Mouse (Mus musculus) MEL (cell line): ENCODE measurements around the gene Sez6l2. TPM values are rescaled to one million over a fixed set of nuclear protein-coding genes. Genes with fewer than 3 reads are reported as not detected.

Experiments
- DNase-seq: peaks from one replicate; pipeline ENCODE4 v3.0.0; 2011; ENCODE audit warnings: low read depth, low spot score
- H3K27ac ChIP-seq: 2 replicates; pipeline ENCODE4 v1.5.1; 2012; ENCODE audit warnings: low read depth, mild to moderate bottlenecking, control low read depth, low read length, moderate library complexity; ENCODE audit not compliant: control insufficient read depth
- H3K27me3 ChIP-seq, 2 experiments: fragments of 150-350 bp in 1 of 2; sonication (generic) in 1 of 2; 2 replicates each; pipeline ENCODE4 v1.6.1; 2012; ENCODE audit warnings: low read length in 2 of 2, mild to moderate bottlenecking in 2 of 2, improper control_type of control experiment in 1 of 2, moderate library complexity in 1 of 2; ENCODE audit not compliant: insufficient read depth in 2 of 2, control insufficient read depth in 1 of 2
- H3K36me3 ChIP-seq, 2 experiments: 2 replicates each; pipeline ENCODE4 v1.6.1; 2012 to 2014; ENCODE audit warnings: low read length in 2 of 2, improper control_type of control experiment in 1 of 2, inconsistent platforms in 1 of 2, mild to moderate bottlenecking in 1 of 2; ENCODE audit not compliant: insufficient read depth in 2 of 2, control insufficient read depth in 1 of 2
- H3K4me1 ChIP-seq, 2 experiments: fragments of 150-350 bp in 1 of 2; sonication (generic) in 1 of 2; 2 replicates each; pipeline ENCODE4 v1.6.1; 2012; ENCODE audit warnings: low read length in 2 of 2, improper control_type of control experiment in 1 of 2, mild to moderate bottlenecking in 1 of 2; ENCODE audit not compliant: insufficient read depth in 2 of 2, control insufficient read depth in 1 of 2
- H3K4me3 ChIP-seq, 2 experiments: fragments of 150-350 bp in 1 of 2; sonication (generic) in 1 of 2; 2 replicates each; pipeline ENCODE4 v1.5.1; 2012; ENCODE audit warnings: low read depth in 2 of 2, low read length in 2 of 2, mild to moderate bottlenecking in 2 of 2, moderate library complexity in 2 of 2, control low read depth in 1 of 2, improper control_type of control experiment in 1 of 2; ENCODE audit not compliant: control insufficient read depth in 1 of 2, insufficient read depth in 1 of 2
- H3K79me2 ChIP-seq: 2 replicates; pipeline ENCODE4 v1.6.1; 2012; ENCODE audit warnings: mild to moderate bottlenecking, low read length, moderate library complexity; ENCODE audit not compliant: control insufficient read depth, poor library complexity, insufficient read depth
- H3K9ac ChIP-seq: 2 replicates; pipeline ENCODE4 v1.6.1; 2012; ENCODE audit warnings: low read depth, mild to moderate bottlenecking, control low read depth, low read length, moderate library complexity; ENCODE audit not compliant: control insufficient read depth, poor library complexity, severe bottlenecking
- H3K9me3 ChIP-seq: fragments of 150-350 bp; sonication (generic); replicated peaks from 2 replicates; pipeline ENCODE4 v1.6.1; 2012; ENCODE audit warnings: mild to moderate bottlenecking, low read length, improper control_type of control experiment, moderate library complexity; ENCODE audit not compliant: insufficient read depth
- BHLHE40 ChIP-seq: IDR thresholded peaks from 2 replicates; pipeline ENCODE4 v1.6.1; 2012; ENCODE audit warnings: low read depth, mild to moderate bottlenecking, inconsistent platforms, low read length, improper control_type of control experiment, borderline replicate concordance
- CHD2 ChIP-seq: IDR thresholded peaks from 2 replicates; pipeline ENCODE4 v1.6.1; 2011; ENCODE audit warnings: low read length, improper control_type of control experiment
- CTCF ChIP-seq, 3 experiments: IDR thresholded peaks in 2 of 3; conservative IDR thresholded peaks in 1 of 3; 2 replicates each; pipeline ENCODE4 v1.5.1; 2011 to 2012; ENCODE audit warnings: low read length in 3 of 3, low read depth in 2 of 3, mild to moderate bottlenecking in 2 of 3, improper control_type of control experiment in 1 of 3, inconsistent platforms in 1 of 3, mixed read lengths in 1 of 3, moderate library complexity in 1 of 3; ENCODE audit not compliant: control insufficient read depth in 1 of 3, insufficient read depth in 1 of 3, poor library complexity in 1 of 3, severe bottlenecking in 1 of 3
- E2F4 ChIP-seq: IDR thresholded peaks from 2 replicates; pipeline ENCODE4 v1.6.1; 2011; ENCODE audit warnings: low read depth, low read length, improper control_type of control experiment, borderline replicate concordance
- ETS1 ChIP-seq: IDR thresholded peaks from 2 replicates; pipeline ENCODE4 v1.6.1; 2012; ENCODE audit warnings: low read depth, mild to moderate bottlenecking, inconsistent platforms, low read length, improper control_type of control experiment, moderate library complexity
- GABPA ChIP-seq: IDR thresholded peaks from 2 replicates; pipeline ENCODE4 v1.6.1; 2012; ENCODE audit warnings: low read depth, mild to moderate bottlenecking, inconsistent platforms, low read length, improper control_type of control experiment, moderate library complexity
- GATA1 ChIP-seq: IDR thresholded peaks from 2 replicates; pipeline ENCODE4 v1.6.1; 2011; ENCODE audit warnings: low read depth, low read length, improper control_type of control experiment
- HCFC1 ChIP-seq: IDR thresholded peaks from 2 replicates; pipeline ENCODE4 v1.6.1; 2012; ENCODE audit warnings: low read depth, mild to moderate bottlenecking, inconsistent platforms, low read length, improper control_type of control experiment, moderate library complexity
- JUND ChIP-seq: IDR thresholded peaks from 2 replicates; pipeline ENCODE4 v1.6.1; 2011; ENCODE audit warnings: low read depth, mild to moderate bottlenecking, improper control_type of control experiment, low read length
- MAFK ChIP-seq: IDR thresholded peaks from 2 replicates; pipeline ENCODE4 v1.6.1; 2011; ENCODE audit warnings: low read depth, mild to moderate bottlenecking, low read length, improper control_type of control experiment, borderline replicate concordance
- MAX ChIP-seq: IDR thresholded peaks from 2 replicates; pipeline ENCODE4 v1.6.1; 2011; ENCODE audit warnings: low read length, improper control_type of control experiment
- MYC ChIP-seq: IDR thresholded peaks from 2 replicates; pipeline ENCODE4 v1.6.1; 2011; ENCODE audit warnings: low read depth, mild to moderate bottlenecking, low read length, improper control_type of control experiment, moderate library complexity
- NELFE ChIP-seq: IDR thresholded peaks from 2 replicates; pipeline ENCODE4 v1.6.1; 2011; ENCODE audit warnings: low read depth, low read length, improper control_type of control experiment
- NRF1 ChIP-seq: IDR thresholded peaks from 2 replicates; pipeline ENCODE4 v1.6.1; 2014; ENCODE audit warnings: low read depth, mild to moderate bottlenecking, inconsistent platforms, low read length, improper control_type of control experiment, moderate library complexity; ENCODE audit not compliant: poor library complexity, insufficient read depth, severe bottlenecking
- POLR2AphosphoS2 ChIP-seq: IDR thresholded peaks from 2 replicates; pipeline ENCODE4 v1.6.1; 2011; ENCODE audit warnings: low read length, improper control_type of control experiment
- SMC3 ChIP-seq: IDR thresholded peaks from 2 replicates; pipeline ENCODE4 v1.6.1; 2011; ENCODE audit warnings: low read depth, low read length, improper control_type of control experiment
- TAL1 ChIP-seq: IDR thresholded peaks from 2 replicates; pipeline ENCODE4 v1.6.1; 2012; ENCODE audit warnings: mild to moderate bottlenecking, inconsistent platforms, low read length, moderate library complexity, mixed read lengths
- TBP ChIP-seq: IDR thresholded peaks from 2 replicates; pipeline ENCODE4 v1.8.0; 2011; ENCODE audit warnings: low read depth, low read length, improper control_type of control experiment
- TCF12 ChIP-seq: IDR thresholded peaks from 2 replicates; pipeline ENCODE4 v1.6.1; 2014; ENCODE audit warnings: low read depth, mild to moderate bottlenecking, inconsistent platforms, low read length, improper control_type of control experiment, moderate library complexity
- UBTF ChIP-seq: IDR thresholded peaks from 2 replicates; pipeline ENCODE4 v1.6.1; 2012; ENCODE audit warnings: low read depth, mild to moderate bottlenecking, inconsistent platforms, low read length, improper control_type of control experiment, moderate library complexity, borderline replicate concordance; ENCODE audit not compliant: insufficient read depth
- USF1 ChIP-seq: IDR thresholded peaks from 2 replicates; pipeline ENCODE4 v1.6.1; 2014; ENCODE audit warnings: low read depth, mild to moderate bottlenecking, inconsistent platforms, low read length, improper control_type of control experiment, moderate library complexity
- USF2 ChIP-seq, 2 experiments: IDR thresholded peaks; 2 replicates each; pipeline ENCODE4 v1.6.1; 2011 to 2012; ENCODE audit warnings: improper control_type of control experiment in 2 of 2, low read length in 2 of 2, borderline replicate concordance in 1 of 2, inconsistent platforms in 1 of 2, low read depth in 1 of 2, mild to moderate bottlenecking in 1 of 2; ENCODE audit not compliant: insufficient read depth in 1 of 2
- ZC3H11A ChIP-seq: IDR thresholded peaks from 2 replicates; pipeline ENCODE4 v1.6.1; 2012; ENCODE audit warnings: low read depth, mild to moderate bottlenecking, inconsistent platforms, low read length, improper control_type of control experiment
- ZKSCAN1 ChIP-seq: IDR thresholded peaks from 2 replicates; pipeline ENCODE4 v1.6.1; 2012; ENCODE audit warnings: low read depth, mild to moderate bottlenecking, inconsistent platforms, low read length, improper control_type of control experiment, moderate library complexity
- ZMIZ1 ChIP-seq: IDR thresholded peaks from 2 replicates; pipeline ENCODE4 v1.6.1; 2012; ENCODE audit warnings: low read depth, mild to moderate bottlenecking, inconsistent platforms, low read length, improper control_type of control experiment, moderate library complexity
- ZNF384 ChIP-seq: IDR thresholded peaks from 2 replicates; pipeline ENCODE4 v1.6.1; 2012; ENCODE audit warnings: low read depth, mild to moderate bottlenecking, inconsistent platforms, low read length, improper control_type of control experiment
- polyA plus RNA-seq, 2 experiments: library from polyadenylated mRNA; stranded (reverse) in 1 of 2; unstranded in 1 of 2; fragments of >175 nt in 1 of 2; fragments of >200 nt in 1 of 2; gene quantifications; 2 replicates each; pipeline versions ENCODE4 v1.2.1 to v1.2.4; 2012; ENCODE audit warnings: low replicate concordance in 2 of 2, low read depth in 1 of 2; ENCODE audit not compliant: insufficient read length in 2 of 2, insufficient read depth in 1 of 2, missing spikeins in 1 of 2
- total RNA-seq: library from RNA; depleted of rRNA; stranded (reverse); fragments of 300-350 nt; gene quantifications from 2 replicates; pipeline ENCODE4 v1.2.3, GENCODE M21; 2012

Gene Sez6l2
- total and polyA plus RNA-seq, 3 experiments = 2.0 to 6.1 TPM; not detected in 1

DNA sequence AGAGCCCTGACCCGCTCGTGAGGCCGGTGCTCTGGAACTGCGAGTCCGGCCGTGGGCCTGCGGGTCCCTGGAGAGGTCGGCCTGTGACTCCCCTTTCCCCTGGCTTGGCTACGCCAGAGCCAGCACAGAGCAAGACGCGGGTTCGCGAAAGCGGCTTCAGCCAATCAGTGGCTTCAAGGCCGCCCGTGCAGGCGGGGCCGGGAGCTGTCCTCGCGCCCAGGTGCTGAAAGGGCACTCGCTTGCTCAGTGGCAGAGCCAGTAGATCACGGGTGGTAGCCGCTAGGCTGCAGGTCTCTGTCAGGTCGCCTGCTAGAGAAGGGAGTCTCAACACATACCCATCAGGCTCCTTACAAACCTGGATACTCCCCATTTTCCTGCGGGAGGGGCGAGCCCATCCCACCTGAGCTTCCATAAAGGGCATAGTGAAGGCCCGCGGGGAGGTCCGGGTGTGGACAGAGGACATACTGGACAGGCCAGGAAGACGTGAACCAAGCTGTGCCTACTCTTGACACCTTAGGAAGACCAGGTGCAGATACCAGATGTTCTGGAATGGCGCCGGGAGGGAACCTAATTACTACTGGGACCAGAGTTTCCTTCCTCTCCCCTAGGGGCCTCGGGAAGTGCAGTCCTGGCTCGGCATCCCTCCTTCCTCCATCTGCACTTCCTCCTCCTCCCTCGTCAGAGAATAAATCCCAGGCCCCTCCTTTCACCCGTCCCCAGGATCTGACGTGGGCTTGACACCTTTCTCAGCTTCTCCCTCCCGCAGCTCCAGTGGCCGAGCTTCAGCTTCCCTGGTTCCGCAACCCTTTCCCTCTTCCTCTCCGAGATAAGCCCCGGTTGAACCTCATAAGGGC lies at the start of gene Sez6l2 (continued):
- no peak for TF ChIP-seq MAFK
- TF ChIP-seq E2F4 = no peak
- TF ChIP-seq TCF12 = no peak
- TF ChIP-seq NELFE = no peak

DNA sequence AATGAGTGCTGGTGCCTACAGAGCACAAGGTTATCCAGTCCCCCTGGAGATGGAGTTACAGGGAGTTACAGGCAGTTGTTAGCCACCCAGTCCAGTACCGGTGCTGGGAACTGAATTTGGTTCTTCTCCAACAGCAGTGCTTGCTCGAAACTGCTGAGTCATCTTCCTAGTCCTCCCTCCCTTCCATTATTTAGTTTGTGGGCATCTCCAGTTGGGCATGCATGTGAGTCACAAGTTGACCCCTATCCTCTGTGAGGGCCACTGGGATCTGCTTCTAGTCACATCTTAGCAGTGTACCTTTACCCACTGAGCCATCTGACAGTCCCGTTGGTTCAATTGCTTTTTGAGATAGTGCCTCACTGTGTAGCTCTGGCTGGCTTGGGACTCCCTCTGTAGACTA lies 44.8 kb upstream of the Sez6l2 start:
- H3K27me3 ChIP-seq = no peaks in the 10 kb centered on the region; a peak in 3 of 4 replicates
- no peaks in the 10 kb centered on the region; a peak in 1 of 4 replicates for H3K36me3 ChIP-seq
- H3K4me3 ChIP-seq = no peak overlapping the region
- peak; percentile 44; the same call in 1 of the 2 replicates for TF ChIP-seq GABPA
- no peak for TF ChIP-seq POLR2AphosphoS2
- peak; percentile 68; the same call in 1 of the 2 replicates for TF ChIP-seq MAFK
- H3K79me2 ChIP-seq = no peaks in the 10 kb centered on the region
- H3K4me1 ChIP-seq = peaks cover 0 to 6% of the 10 kb centered on the region in 2 experiments; a peak in 2 of 4 replicates
- no peak overlapping the region for H3K9ac ChIP-seq
- no peaks in the 10 kb centered on the region for H3K9me3 ChIP-seq
- no peak overlapping the region for H3K27ac ChIP-seq
- peak; percentile 45 for DNase-seq

DNA sequence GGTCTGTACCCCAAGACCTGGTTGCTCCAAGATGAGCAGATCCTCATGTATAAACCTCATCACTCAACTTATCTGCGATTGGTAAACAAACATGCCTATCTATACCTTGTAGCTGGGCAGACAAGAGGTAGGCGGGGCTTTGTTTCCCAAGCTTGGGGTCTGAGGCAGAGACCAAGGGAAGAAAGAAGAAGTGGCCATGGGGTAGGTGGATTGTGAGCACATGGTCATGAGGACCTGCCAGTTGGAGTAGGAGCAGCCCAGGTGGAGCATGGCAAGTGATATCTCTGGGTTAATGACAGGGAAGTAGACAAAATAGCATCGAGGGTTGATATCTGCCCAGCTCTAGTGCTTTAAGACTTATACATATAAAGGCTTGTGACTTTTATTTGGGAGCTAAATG lies 35.5 kb upstream of the Sez6l2 start:
- Histone ChIP-seq H3K4me1 (peaks cover 2 to 8% of the 10 kb centered on the region in 2 experiments; a peak in 2 of 4 replicates), H3K9me3 (no peaks in the 10 kb centered on the region), H3K4me3 (no peak overlapping the region), H3K27me3 (no peaks in the 10 kb centered on the region; a peak in 3 of 4 replicates), H3K27ac (no peak overlapping the region), H3K79me2 (no peaks in the 10 kb centered on the region), H3K36me3 (0 out of 4 replicates have a peak, but pooled peaks cover 0 to 3% of the 10 kb centered on the region in 2 experiments), H3K9ac (no peak overlapping the region)
- TF ChIP-seq USF1 (0 out of 2 replicates have a peak, but pooled peaks have one; percentile 21), USF2 (IDR thresholded peaks at IDR 0.05; ENCODE audit: borderline replicate concordance in 1 of 2, insufficient read depth in 1 of 2, low read depth in 1 of 2, low read length in 2 of 2) (no peak), ZKSCAN1 (no peak), HCFC1 (no peak), ZNF384 (no peak), GABPA (no peak), CTCF (IDR thresholded peaks at IDR 0.05 in 2 of 3, conservative IDR thresholded peaks at IDR 0.05 in 1 of 3; ENCODE audit: control insufficient read depth in 1 of 3, insufficient read depth in 1 of 3, low read depth in 2 of 3, low read length in 3 of 3, poor library complexity in 1 of 3, severe bottlenecking in 1 of 3) (no peak), GATA1 (no peak), ETS1 (no peak), TBP (no peak), CHD2 (no peak), NRF1 (no peak), SMC3 (no peak), BHLHE40 (no peak), TAL1 (no peak), E2F4 (no peak), MYC (peak; percentile 31; the same call in 1 of the 2 replicates), ZC3H11A (no peak), ZMIZ1 (no peak), UBTF (no peak), JUND (no peak), MAX (peak; percentile 52; the same call in 1 of the 2 replicates)
- peak; percentile 47 for DNase-seq
